Mouse (Mus musculus) hindbrain, embryonic 10.5 days (tissue): ENCODE data around the gene Map3k10. TPM values are rescaled to one million over a fixed set of nuclear protein-coding genes. Genes with fewer than 3 reads are reported as not detected.
"Not testable (repeated sequence)": the region's sequence is repeated elsewhere in the genome, so short reads cannot be mapped to it uniquely, and the experiment has no call there.

Experiments used
- DNase-seq: peaks from one replicate; pipeline ENCODE4 v3.0.0-alpha.2; 2017; ENCODE audit warnings: low spot score
- H3K27ac ChIP-seq: fragments of 300-500 bp; sonication (generic); 2 replicates; pipeline ENCODE4 v1.5.1; 2016; ENCODE audit warnings: mild to moderate bottlenecking, moderate library complexity
- H3K27me3 ChIP-seq: fragments of 300-500 bp; sonication (generic); 2 replicates; pipeline ENCODE4 v1.6.1; 2016; ENCODE audit warnings: mild to moderate bottlenecking; ENCODE audit not compliant: poor library complexity, insufficient read depth, severe bottlenecking
- H3K36me3 ChIP-seq: fragments of 300-500 bp; sonication (generic); 2 replicates; pipeline ENCODE4 v1.6.1; 2016; ENCODE audit warnings: mild to moderate bottlenecking, moderate library complexity
- H3K4me1 ChIP-seq: fragments of 300-500 bp; sonication (generic); replicated peaks from 2 replicates; pipeline ENCODE4 v1.6.1; 2016; ENCODE audit warnings: mild to moderate bottlenecking
- H3K4me3 ChIP-seq: fragments of 300-500 bp; sonication (generic); 2 replicates; pipeline ENCODE4 v1.5.1; 2016; ENCODE audit warnings: mild to moderate bottlenecking, moderate library complexity
- H3K9me3 ChIP-seq: fragments of 300-500 bp; sonication (generic); 2 replicates; pipeline ENCODE4 v1.6.1; 2016; ENCODE audit warnings: mild to moderate bottlenecking, moderate library complexity
- whole genome bisulfite sequencing: fragments of 180-500 bp; shearing (Covaris S2); methylation state at CpG from one replicate; pipeline ENCODE4 v1.1.7; 2016; 5-methylcytosine and 5-hydroxymethylcytosine counted together
- polyA plus RNA-seq: library from polyadenylated mRNA; unstranded; fragments of >200 nt; fragmentation: Nextera tagmentation; extraction: Ambion mirVana; gene quantifications from 2 replicates; pipeline ENCODE4 v1.2.1, GENCODE M21; 2016

Map3k10 gene
- polyA plus RNA-seq, 1 experiment from 2014 or later = 10.6 TPM

DNA sequence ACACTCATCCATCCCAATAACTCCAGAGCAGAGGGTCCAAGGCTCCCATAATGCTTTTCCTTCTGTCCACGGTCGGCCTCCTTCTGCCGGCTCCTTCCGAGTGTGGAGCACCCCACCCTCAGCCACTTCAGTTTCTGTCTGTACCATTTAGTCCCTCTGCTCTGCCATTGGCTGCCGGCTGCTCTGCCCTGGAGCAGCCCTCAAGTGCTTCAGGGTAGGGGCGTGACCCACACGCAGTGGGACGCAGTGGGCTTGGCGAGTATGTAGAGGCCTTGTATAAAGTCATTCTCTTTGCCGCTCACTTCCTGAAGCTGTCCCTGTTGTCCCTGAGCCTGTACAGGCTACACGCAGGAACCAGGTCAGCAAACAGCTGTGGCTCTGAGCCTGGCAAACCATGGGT is 24.7 kb downstream of the Map3k10 start:
- Histone ChIP-seq H3K27ac (no peak overlapping the region), H3K9me3 (no peaks in the 10 kb centered on the region), H3K4me1 (peaks cover 17% of the 10 kb centered on the region), H3K4me3 (no peak overlapping the region), H3K36me3 (no peaks in the 10 kb centered on the region), H3K27me3 (peaks cover 31% of the 10 kb centered on the region)
- WGBS = 91% methylated on average over 11 of the region's 11 CpGs
- DNase-seq = no peak

DNA sequence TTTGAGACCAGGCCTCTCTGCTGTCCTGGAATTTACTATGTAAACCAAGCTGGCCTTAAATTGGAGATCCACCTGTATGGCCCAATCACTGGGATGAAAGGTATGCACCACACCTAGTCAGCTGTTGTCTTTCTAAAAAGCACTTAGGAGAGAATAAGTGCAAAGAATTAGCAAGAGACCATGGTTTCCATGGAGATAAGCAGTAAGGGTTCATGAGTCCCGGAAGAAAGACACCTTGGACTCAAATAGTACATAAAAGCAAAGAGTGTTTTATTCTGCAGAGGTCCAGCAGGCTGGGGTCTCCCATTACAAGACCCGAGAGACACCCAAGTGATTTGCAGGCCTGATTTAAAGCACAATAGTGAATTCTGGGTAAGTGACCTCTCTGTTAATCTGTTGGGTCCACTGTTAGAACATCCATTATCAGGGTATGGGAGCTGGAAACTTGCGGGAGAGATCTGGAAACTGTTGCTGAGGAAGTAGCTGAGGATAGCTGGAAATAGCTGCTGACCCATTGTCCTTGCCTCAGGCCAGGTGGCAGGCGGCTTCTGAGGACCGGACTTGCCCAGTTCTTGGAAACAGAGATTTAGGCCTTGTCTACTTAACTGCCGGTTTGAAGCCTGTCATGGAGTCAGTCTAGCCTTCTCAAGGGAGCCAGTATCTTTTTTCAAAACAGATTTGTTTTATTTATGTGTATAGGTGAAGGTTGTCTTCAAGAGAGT is 27.0 kb downstream of the Map3k10 start:
- WGBS = 84% methylated on average over 6 of the region's 6 CpGs
- DNase-seq = no peak
- H3K27ac ChIP-seq = no peak overlapping the region

DNA sequence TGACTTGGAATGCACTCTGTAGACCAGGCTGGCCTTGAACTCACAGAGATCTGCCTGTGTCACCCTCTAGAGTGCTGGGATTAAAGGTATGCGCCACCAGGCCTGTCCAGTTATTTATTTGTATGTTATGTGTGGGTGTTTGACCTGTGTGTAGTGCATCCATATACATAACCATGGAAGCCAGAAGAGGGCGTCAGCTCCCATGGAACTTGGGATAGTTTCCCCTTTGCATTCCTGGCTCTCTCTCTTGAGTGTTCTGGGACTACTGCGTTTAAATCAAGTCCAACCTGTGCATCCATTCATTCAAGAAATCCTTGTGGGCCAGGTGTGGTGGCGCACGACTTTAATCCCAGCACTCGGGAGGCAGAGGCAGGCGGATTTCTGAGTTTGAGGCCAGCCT is 27.9 kb downstream of the Map3k10 start:
- DNase-seq = no peak
- Histone ChIP-seq H3K4me3 (no peak overlapping the region), H3K27me3 (peaks cover 2% of the 10 kb centered on the region; the same call in 1 of the 2 replicates), H3K27ac (no peak overlapping the region), H3K9me3 (no peaks in the 10 kb centered on the region), H3K4me1 (0 out of 2 replicates have a peak, but pooled peaks cover 6% of the 10 kb centered on the region), H3K36me3 (no peaks in the 10 kb centered on the region)
- WGBS = 87% methylated on average over 7 of the region's 7 CpGs

More for the DNA sequence above, 27.0 kb downstream of the Map3k10 start:
- Histone ChIP-seq H3K4me3 (no peak overlapping the region), H3K36me3 (no peaks in the 10 kb centered on the region), H3K4me1 (0 out of 2 replicates have a peak, but pooled peaks cover 6% of the 10 kb centered on the region), H3K27me3 (peaks cover 8% of the 10 kb centered on the region), H3K9me3 (no peaks in the 10 kb centered on the region)

DNA sequence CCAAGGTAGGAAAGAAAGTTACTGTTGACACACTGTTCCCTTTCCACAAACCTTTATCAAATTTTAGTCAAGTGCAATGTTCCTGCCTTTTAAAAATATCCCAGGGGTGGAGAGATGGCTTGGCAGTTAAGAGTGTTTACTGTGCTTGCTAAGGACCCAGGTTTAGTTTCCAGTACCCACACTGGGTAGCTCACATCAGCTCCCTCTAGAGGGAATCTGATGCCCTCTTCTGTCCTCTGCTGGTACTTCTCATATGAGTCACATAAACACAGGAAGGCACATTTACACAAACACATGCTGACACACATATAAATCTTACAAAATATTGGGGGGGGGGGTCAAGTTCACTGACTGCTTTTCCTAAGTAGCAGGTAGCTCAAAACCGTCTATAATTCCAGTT is 29.9 kb downstream of the Map3k10 start:
- no peak overlapping the region for H3K27ac ChIP-seq
- peaks cover 6% of the 10 kb centered on the region; the same call in 1 of the 2 replicates for H3K36me3 ChIP-seq
- no peaks in the 10 kb centered on the region for H3K9me3 ChIP-seq
- DNase-seq = no peak
- no peaks in the 10 kb centered on the region for H3K27me3 ChIP-seq
- no peak overlapping the region for H3K4me3 ChIP-seq
- WGBS = 59% methylated on average over 1 of the region's 1 CpGs
- no peaks in the 10 kb centered on the region for H3K4me1 ChIP-seq

DNA sequence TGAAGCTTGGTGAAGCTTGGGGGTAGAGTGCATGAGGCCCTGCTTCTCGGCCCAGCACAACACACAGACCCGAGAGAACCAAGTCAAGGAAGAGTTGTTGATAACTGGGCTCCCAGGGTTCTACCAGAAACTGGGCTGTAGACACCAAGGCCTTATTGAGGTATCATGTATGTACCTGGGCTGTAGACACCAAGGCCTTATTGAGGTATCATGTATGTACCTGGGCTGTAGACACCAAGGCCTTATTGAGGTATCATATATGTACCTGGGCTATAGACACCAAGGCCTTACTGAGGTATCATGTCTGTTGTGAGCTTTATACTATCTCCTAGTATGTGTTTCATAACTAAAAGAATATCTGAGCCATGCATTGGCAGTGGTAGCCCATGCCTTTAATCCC is 39.3 kb downstream of the Map3k10 start:
- not testable (repeated sequence) for H3K27me3 ChIP-seq, H3K27ac ChIP-seq, H3K4me3 ChIP-seq, DNase-seq, H3K9me3 ChIP-seq, H3K4me1 ChIP-seq
- WGBS = 91% methylated on average over 2 of the region's 2 CpGs
- peaks cover 87% of the 10 kb centered on the region for H3K36me3 ChIP-seq

DNA sequence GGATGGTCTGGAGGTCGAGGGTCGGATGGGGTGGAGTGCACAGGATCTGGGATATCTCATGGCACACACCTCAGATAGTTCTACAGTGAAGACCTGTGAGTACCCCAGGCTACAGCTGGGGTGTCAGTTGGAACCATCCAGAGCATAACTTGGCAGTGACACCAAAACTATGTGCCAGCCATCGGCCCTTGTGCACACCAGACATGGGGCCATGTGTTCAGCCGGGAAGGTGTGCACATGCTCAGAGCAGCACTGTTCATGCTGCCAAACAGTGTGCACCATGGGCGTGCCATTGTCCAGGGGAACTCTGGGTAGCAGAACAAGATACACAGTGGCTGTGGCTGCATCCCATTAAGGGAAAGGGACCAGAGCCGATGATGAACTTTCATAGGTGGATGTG is 39.7 kb downstream of the Map3k10 start:
- Histone ChIP-seq H3K36me3 (peaks cover 87% of the 10 kb centered on the region), H3K9me3 (no peaks in the 10 kb centered on the region), H3K27ac (no peak overlapping the region), H3K27me3 (no peaks in the 10 kb centered on the region), H3K4me3 (no peak overlapping the region), H3K4me1 (no peaks in the 10 kb centered on the region)
- 95% methylated on average over 6 of the region's 6 CpGs for WGBS
- DNase-seq = no peak

DNA sequence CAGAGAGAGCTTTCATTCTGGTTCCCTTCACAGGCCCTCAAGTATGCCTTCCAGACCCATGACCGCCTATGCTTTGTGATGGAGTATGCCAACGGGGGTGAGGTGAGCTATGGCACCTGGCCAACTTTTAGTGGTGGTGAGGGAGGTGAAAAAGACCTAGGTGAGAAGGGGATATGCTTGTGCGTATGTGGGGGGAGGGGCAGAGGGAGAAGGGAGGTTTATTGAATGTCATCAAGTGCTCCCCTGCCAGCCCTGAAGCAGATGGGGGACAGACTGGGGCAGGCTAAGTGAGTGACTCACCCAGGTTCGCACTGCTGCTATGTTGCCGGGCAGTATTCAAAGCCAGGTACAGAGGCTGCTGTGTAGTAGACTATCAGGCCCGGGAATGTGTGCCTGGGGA is 41.2 kb downstream of the Map3k10 start:
- peaks cover 96% of the 10 kb centered on the region for H3K36me3 ChIP-seq
- 94% methylated on average over 6 of the region's 6 CpGs for WGBS
- no peak overlapping the region for H3K27ac ChIP-seq

DNA sequence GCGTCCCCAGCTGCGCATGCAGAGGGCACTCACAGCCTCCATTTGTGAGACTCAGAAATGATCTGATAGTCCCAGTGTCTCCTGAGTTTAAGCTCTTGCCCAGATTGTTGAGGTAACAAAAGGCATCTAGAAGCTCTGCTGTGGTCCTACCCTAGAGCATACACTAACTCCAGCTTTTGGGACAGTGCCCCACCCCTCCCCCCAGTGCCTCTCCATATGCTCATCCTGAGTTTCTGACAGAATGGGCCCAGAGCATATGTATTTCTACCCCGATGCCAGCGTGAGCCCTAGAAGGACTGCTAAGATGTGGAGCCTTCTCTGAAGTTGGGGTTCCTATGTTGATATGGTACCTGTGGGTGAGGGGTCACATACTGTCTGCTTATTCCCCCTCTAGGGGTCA is 43.0 kb downstream of the Map3k10 start:
- H3K27ac ChIP-seq = no peak overlapping the region
- no peak for DNase-seq
- H3K4me3 ChIP-seq = no peak overlapping the region
- over 99% methylated on average over 4 of the region's 4 CpGs for WGBS
- H3K36me3 ChIP-seq = peaks cover 96% of the 10 kb centered on the region
- no peaks in the 10 kb centered on the region for H3K4me1 ChIP-seq
- no peaks in the 10 kb centered on the region for H3K27me3 ChIP-seq
- H3K9me3 ChIP-seq = no peaks in the 10 kb centered on the region

More for the DNA sequence above, 41.2 kb downstream of the Map3k10 start:
- Histone ChIP-seq H3K27me3 (no peaks in the 10 kb centered on the region), H3K9me3 (no peaks in the 10 kb centered on the region), H3K4me1 (no peaks in the 10 kb centered on the region), H3K4me3 (no peak overlapping the region)
- DNase-seq = no peak

DNA sequence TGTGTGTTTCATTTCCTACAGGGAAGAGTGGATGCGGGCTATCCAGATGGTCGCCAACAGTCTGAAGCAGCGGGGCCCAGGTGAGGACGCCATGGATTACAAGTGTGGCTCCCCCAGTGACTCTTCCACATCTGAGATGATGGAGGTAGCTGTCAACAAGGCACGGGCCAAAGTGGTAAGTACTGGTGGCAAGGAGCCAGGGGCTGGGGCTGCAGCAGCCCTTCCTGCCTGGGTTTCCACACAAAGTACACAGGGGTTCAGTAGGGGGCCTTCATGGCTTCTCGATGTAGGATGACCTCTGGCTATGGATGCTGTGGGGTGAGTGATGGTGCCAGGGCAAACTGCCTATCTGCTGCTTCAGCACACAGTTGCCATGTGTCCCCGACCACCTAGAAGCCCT is 45.6 kb downstream of the Map3k10 start:
- H3K27ac ChIP-seq, H3K9me3 ChIP-seq, DNase-seq, H3K4me1 ChIP-seq, H3K27me3 ChIP-seq, H3K4me3 ChIP-seq: not testable (repeated sequence)
- H3K36me3 ChIP-seq = peaks cover 94% of the 10 kb centered on the region
- 96% methylated on average over 7 of the region's 7 CpGs for WGBS

DNA sequence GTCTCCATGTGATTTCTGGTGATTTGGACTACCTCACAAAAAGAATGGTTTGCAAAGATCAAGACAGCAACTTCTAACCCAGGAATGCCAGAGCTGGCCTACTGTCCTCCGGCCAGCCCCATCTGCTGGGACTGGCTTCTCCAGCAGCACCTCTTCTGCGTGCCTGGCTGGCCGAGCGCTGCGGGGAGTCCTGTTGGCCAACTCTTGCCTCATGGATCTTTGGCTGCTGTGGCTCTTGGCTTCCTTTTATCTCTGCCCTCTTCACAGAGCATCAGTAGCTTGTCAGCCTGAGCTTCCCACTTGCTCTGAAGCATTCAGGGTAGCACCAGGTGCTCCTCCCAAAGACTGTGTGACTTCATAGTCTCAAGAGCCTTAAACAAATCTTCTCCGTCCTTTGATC is 46.2 kb downstream of the Map3k10 start:
- Histone ChIP-seq H3K4me3 (no peak overlapping the region), H3K36me3 (peaks cover 94% of the 10 kb centered on the region)
- 94% methylated on average over 6 of the region's 6 CpGs for WGBS

DNA sequence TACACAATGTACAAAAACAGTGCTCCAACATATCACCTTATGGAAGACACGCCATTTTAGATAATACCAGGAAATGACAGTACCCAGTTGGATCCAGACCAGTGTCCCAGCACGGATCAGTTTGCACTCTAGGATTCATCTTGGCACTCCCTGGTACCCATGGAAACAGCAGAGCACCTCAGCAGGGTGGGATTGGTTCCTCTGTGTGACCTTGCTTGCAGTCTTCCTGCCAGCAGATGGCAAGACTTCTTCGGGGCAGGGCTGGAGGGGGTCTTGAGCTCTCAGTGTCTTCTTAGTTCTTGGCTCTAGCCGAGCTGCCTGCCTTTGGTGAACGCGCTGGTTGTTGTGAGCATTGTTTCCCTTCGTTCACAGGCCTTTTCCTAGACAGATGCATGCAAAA is 46.7 kb downstream of the Map3k10 start:
- Histone ChIP-seq H3K9me3 (no peaks in the 10 kb centered on the region), H3K36me3 (peaks cover 94% of the 10 kb centered on the region), H3K27ac (no peak overlapping the region), H3K4me1 (no peaks in the 10 kb centered on the region), H3K4me3 (no peak overlapping the region), H3K27me3 (no peaks in the 10 kb centered on the region)
- DNase-seq = no peak
- 89% methylated on average over 7 of the region's 7 CpGs for whole genome bisulfite sequencing

More for the DNA sequence above, 46.2 kb downstream of the Map3k10 start:
- no peak overlapping the region for H3K27ac ChIP-seq
- DNase-seq = no peak
- no peaks in the 10 kb centered on the region for H3K27me3 ChIP-seq
- no peaks in the 10 kb centered on the region for H3K4me1 ChIP-seq
- no peaks in the 10 kb centered on the region for H3K9me3 ChIP-seq

DNA sequence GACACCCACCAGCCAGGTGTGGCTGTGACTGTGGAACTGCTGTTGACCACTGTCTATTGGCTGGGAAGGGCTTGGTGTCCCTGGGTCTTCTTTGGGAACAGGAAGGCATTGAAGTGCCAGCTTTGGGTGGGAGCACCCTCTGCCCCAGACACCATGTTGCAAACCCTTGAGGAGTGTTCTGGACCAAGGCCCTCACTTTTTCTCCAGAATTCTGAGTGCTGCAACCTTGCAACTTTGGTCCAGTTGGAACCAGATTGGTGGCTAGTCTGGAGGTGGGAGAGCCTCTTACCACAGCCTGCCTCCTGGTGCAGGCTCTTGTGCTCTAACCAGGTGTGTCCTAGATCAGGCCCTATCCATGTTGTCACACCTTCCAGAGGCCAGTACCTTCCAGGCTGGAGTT is 49.4 kb downstream of the Map3k10 start:
- Histone ChIP-seq H3K27me3 (no peaks in the 10 kb centered on the region), H3K36me3 (peaks cover 98% of the 10 kb centered on the region), H3K9me3 (no peaks in the 10 kb centered on the region), H3K4me3 (no peak overlapping the region), H3K4me1 (no peaks in the 10 kb centered on the region), H3K27ac (no peak overlapping the region)
- no peak for DNase-seq

DNA sequence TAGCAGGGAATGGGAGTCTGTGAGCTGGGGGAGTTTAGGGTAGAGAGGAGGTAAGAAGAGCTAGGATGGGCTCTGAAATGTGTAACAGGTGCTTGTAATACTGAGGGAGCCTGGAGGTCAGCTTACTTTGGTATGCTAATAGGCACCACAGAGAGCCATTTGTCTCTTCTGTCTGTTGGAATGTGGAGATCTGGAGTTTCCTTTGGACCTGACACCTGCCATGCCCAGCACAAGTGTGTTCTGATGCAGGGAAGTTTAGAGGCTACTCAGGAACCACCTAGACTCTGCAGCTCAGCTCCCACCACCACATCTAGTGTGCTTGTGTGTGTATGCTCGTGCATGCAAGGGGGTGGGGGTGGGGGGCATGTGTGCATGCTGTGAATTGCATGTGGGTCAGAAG is 52.2 kb downstream of the Map3k10 start:
- H3K4me3 ChIP-seq = no peak overlapping the region
- DNase-seq = no peak
- H3K4me1 ChIP-seq = no peaks in the 10 kb centered on the region
- peaks cover 98% of the 10 kb centered on the region for H3K36me3 ChIP-seq
- 74% methylated on average over 1 of the region's 1 CpGs for WGBS
- no peaks in the 10 kb centered on the region for H3K27me3 ChIP-seq
- no peak overlapping the region for H3K27ac ChIP-seq
- H3K9me3 ChIP-seq = no peaks in the 10 kb centered on the region

DNA sequence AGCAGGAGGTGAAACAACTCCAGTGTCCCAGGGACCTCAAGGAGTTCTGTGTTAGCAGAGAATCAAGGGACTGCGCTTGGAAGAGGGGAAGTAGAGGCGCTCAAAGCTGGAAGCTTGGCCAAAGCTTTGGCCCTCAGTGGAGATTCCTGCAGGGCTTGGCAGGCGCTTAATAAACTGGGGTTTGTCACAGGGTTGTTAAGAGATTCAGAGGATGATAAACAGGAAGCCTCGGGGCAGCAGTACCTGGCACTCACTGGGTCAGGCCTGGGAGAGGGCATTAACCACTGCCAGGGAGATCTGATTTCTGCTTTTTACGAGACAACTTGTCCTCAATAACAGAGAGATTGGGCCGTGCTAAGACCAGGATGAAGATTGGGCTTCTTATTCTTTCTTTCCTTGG is 53.4 kb downstream of the Map3k10 start:
- peaks cover 98% of the 10 kb centered on the region for H3K36me3 ChIP-seq
- no peaks in the 10 kb centered on the region for H3K9me3 ChIP-seq
- H3K27ac ChIP-seq = no peak overlapping the region
- H3K27me3 ChIP-seq = no peaks in the 10 kb centered on the region
- no peaks in the 10 kb centered on the region for H3K4me1 ChIP-seq
- DNase-seq = no peak
- H3K4me3 ChIP-seq = no peak overlapping the region
- 88% methylated on average over 6 of the region's 6 CpGs for WGBS
